Mouse (Mus musculus) liver, adult 2 months (tissue): ENCODE measurements around the gene Gcgr.

Experiments
- CTCF ChIP-seq: fragments of 200-500 bp; IDR thresholded peaks from 2 replicates; pipeline ENCODE4 v1.5.1; 2011; ENCODE audit warnings: low read depth, low read length, control low read depth
- POLR2A ChIP-seq: fragments of 200-500 bp; IDR thresholded peaks from 2 replicates; pipeline ENCODE4 v1.6.1; 2011; ENCODE audit warnings: low read length, control low read depth; ENCODE audit not compliant: insufficient read depth; ENCODE audit errors: extremely low read depth

DNA sequence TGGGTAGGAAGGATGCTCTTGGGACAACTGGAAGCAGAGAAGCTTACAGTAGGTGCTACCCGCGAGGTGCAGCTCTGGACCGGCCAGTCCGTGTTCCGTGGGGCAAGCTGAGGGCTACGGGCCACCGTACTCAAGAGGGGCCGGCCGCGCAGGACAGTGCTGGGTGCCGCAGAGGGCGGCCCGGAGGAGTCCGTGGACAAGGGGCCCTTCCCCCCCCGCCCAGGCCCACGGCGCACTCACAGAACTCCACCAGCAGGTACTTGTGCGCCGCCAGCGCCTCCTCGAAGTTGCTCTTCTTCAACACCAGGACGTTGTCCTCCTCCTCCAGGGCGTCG lies 41.9 kb downstream of the Gcgr start:
- TF ChIP-seq CTCF (no peak), POLR2A (no peak)
